Mouse (Mus musculus) cerebellum, postnatal 10 days (tissue): ENCODE results near the gene Bnip2.

Experiments used
- DNase-seq, 2 experiments: peaks; one replicate each; pipeline ENCODE4 v3.0.0; 2021; ENCODE audit warnings: mixed read lengths in 2 of 2

The Bnip2 gene

GRCm38 (mm10) chr9:69989303-69990121 is at the start of gene Bnip2:
Gene Bnip2, plus strand, starts transcription at chr9:69989466.
- peak; percentile 98 to 99 for DNase-seq

GRCm38 (mm10) chr9:69940839-69941490 is 48.3 kb upstream of the Bnip2 start:
- DNase-seq = peak in 1 of 2 experiments; percentile 25

GRCm38 (mm10) chr9:69941556-69941955 is 47.7 kb upstream of the Bnip2 start:
- DNase-seq = peak; percentile 62 to 68

GRCm38 (mm10) chr9:69948964-69949363 is 40.3 kb upstream of the Bnip2 start:
- DNase-seq = peak; percentile 53 to 55

GRCm38 (mm10) chr9:69949641-69950040 is 39.6 kb upstream of the Bnip2 start:
- no peak for DNase-seq

GRCm38 (mm10) chr9:69961007-69961406 is 28.3 kb upstream of the Bnip2 start:
- peak in 1 of 2 experiments; percentile 18 for DNase-seq

- DNase-seq = no peak
Measured at GRCm38 (mm10) chr9:69964370-69964769, 24.9 kb upstream of the Bnip2 start.

GRCm38 (mm10) chr9:69985526-69985925 is 3.7 kb upstream of the Bnip2 start:
- no peak for DNase-seq

- no peak for DNase-seq
Measured at GRCm38 (mm10) chr9:69986063-69986462, 3.2 kb upstream of the Bnip2 start.

GRCm38 (mm10) chr9:69986571-69986970 is 2.7 kb upstream of the Bnip2 start:
- DNase-seq = no peak

- peak; percentile 67 to 72 for DNase-seq
Measured at GRCm38 (mm10) chr9:69987579-69987978, 1.7 kb upstream of the Bnip2 start.

- peak in 1 of 2 experiments; percentile 20 for DNase-seq
Measured at GRCm38 (mm10) chr9:69988706-69989302, 462 bp upstream of the Bnip2 start.

- no peak for DNase-seq
Measured at GRCm38 (mm10) chr9:69990346-69990745, 1.1 kb downstream of the Bnip2 start.

- DNase-seq = no peak
Measured at GRCm38 (mm10) chr9:69992841-69993277, 3.6 kb downstream of the Bnip2 start.

- no peak for DNase-seq
Measured at GRCm38 (mm10) chr9:69993479-69993878, 4.2 kb downstream of the Bnip2 start.

GRCm38 (mm10) chr9:69994547-69994946 is 5.3 kb downstream of the Bnip2 start:
- no peak for DNase-seq

- no peak for DNase-seq
Measured at GRCm38 (mm10) chr9:69999318-69999717, 10.1 kb downstream of the Bnip2 start.

- no peak for DNase-seq
Measured at GRCm38 (mm10) chr9:70003516-70003915, 14.2 kb downstream of the Bnip2 start.

GRCm38 (mm10) chr9:70006984-70007383 is 17.7 kb downstream of the Bnip2 start:
- no peak for DNase-seq

GRCm38 (mm10) chr9:70007506-70008248 is 18.4 kb downstream of the Bnip2 start:
- DNase-seq = no peak

- DNase-seq = no peak
Measured at GRCm38 (mm10) chr9:70009754-70010304, 20.6 kb downstream of the Bnip2 start.

- no peak for DNase-seq
Measured at GRCm38 (mm10) chr9:70010781-70011473, 21.7 kb downstream of the Bnip2 start.
